Mouse (Mus musculus) left cerebral cortex, postnatal 4 days (tissue): ENCODE data around the gene Prx. TPM values are rescaled to one million over a fixed set of nuclear protein-coding genes. Genes with fewer than 3 reads are reported as not detected.
A peak's percentile ranks its signal among the peaks of the same experiment; 100 is the strongest.

Source experiments
- DNase-seq: peaks from one replicate; pipeline ENCODE4 v3.0.0-alpha.2; 2022
- intact Hi-C: fragments of 180-260 bp; cut with DNase I; formaldehyde crosslinking; loops from one replicate; pipeline ENCODE4 v1.15.1; 2025
- total RNA-seq, 2 experiments: library from RNA; stranded (reverse); gene quantifications; 2 replicates each; pipeline ENCODE4 v1.2.3; 2021

The Prx gene
- total RNA-seq, 2 experiments from 2014 or later = 2.6 to 2.7 TPM

DNA sequence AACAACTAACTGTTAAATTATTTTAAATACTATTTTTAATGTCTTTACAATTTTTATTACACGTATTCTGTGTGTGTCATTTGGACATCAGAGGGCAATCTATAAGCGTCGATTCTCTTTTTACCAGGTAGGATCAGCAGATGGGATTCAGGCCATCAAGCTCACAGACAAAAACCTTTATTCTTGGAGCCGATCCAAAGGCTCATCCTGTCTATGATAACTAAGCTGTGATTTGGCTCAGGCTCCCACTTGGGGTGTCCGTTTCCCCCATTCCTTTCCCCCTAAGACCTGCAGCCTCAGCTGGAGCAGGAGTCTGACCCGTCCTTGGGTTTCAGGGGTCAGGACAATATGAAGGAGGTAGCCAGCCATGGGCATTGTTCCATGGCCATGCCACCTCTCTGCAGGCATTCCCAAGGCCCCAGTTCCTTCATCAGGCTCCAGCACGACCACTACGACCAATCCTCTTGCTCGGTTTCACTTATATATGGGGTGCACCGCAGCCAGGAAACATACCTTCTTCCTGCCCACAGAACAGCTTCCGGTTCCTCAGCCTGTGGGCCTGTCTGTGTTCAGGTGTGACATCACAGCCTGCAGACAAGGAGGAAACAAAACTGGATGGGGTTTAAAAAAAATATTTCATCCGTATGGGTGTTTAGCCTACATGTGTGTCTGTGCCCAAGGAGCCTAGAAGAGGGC, 45.7 kb downstream of the Prx start:
- intact Hi-C loops = no loop called here
- DNase-seq = no peak

DNA sequence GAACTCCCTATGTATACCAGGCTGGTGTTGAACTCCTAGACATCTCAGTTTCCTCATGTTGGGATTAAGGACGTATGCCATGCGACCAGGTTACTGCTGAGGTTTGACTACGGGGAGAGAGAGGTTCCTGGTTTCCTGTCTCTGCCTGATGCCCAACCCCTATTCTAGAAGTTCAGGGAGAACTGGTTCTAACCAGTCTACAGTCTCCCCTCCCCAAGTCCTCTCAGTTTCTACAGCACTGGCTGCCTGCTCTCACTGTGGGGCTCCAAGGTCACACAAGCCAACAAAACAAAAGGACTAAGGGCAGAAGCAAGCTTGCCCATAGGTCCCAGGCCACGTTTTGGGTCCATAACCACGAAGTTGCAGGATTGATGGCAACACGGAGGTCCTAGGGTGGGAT, 50.5 kb downstream of the Prx start:
- DNase-seq = no peak
- intact Hi-C loops = no loop called here

DNA sequence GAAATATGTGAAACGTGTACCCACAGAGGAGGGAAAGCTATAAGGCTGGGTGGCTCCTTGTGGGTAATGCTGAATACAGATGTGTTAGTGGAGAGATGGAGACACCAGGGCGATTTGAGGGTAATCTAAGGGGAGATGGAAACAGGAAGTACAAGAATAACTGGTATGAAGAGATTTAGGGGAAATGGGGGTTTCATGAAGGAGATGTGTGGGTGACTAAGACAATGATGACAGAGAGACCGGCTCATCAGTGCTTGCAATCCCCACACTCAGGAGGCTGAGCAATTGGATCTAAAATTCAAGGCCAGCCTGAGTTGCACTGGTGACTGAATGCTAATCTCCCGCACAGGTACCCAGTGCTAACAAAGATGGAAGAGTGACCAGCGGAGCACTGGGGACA, 52.9 kb downstream of the Prx start:
- intact Hi-C loops = no loop called here

DNA sequence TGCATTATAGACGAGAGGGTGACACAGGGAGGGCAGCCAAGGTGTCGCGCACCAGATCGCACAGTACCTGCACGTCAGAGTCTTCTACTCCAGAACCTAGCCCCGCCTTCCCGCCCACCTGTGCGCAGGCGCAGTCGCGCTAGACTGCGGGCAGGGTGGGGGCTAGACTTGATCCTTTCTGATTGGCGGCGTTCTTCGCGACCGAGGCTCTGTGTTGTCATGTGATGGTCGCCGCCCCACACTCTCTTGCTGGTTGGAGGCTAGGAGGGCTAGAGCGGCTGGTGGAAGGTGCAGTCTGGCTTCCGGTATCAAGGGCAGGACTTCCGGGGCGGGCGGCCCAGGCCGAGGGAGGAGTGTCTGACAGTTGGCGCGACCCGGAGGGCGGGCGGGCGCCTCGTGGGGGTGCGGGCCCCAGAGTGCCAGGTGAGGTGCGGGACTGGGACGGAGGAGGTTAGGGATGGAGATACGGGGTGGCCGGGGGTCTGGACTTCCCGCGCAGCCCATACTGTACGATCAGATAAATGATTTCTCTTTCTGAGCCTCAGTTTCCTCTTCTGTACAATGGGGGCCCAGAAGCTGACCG, 53.9 kb downstream of the Prx start, which contains the start of the genes Pld3 and 2310022A10Rik:
Pld3 (minus strand) TSS at position 288 of the 583 bp plus-strand sequence.
2310022A10Rik (plus strand) TSS at position 303 of the 583 bp plus-strand sequence.
- intact Hi-C loops = no loop called here
- DNase-seq = peak; percentile 96

More for the DNA sequence above, 52.9 kb downstream of the Prx start:
- no peak for DNase-seq

DNA sequence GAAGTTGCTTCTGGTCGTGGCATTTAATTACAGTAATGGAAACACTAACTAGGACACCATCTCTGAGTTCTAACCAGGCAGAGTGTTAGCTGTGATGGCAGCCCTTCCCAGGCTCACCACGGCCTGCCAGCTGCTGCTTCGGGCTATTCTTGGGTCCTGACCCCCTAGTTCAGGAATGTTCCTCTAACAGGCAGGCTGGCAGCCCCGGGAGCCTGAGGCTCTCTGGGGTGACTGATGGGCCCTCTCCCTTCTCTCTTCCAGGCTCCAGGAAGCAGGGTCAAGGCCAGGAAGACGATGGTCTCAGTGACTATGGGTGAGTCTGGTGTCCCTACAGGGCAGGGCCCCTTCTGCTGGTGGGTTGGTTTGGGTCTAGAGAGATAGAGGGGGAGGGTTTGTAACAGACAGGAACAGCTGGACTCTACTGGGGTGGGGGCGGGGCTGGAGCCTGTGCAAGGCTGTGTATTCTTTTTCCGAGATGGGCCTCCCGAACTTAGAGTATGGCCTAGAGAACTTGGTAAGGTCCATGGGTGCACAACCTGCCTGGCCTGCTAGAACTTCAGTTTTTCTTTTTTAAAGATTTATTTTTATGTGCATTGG, 61.3 kb downstream of the Prx start:
- intact Hi-C loops = no loop called here
- no peak for DNase-seq

DNA sequence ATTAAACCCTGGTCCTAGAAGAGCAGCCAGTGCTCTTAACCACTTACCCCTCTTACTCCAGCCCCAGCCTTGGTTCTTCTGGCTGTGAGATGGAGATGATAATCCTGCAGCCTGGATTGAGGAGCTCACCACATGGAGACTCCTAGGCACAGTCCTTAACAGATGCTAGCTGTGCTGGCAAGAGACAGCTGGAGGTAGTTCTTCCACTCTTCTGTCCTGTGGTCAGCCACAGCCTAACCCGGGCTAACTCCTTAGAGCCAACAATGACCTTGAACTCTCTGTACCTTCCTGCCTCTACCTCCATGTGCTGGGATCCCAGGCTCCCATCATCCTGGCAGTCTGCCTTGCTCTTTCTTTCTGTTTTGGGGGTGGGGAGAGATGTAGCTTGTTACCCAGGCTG, 61.9 kb downstream of the Prx start:
- DNase-seq = no peak
- intact Hi-C loops = no loop called here

Other genes starting within 250 kb of the Prx start
- 100 to 1,000 TPM; 101 to 104 TPM for gene Numbl, start 240.9 kb upstream of the Prx start, total RNA-seq
- gene Ltbp4, start 161.6 kb upstream of the Prx start, total RNA-seq = 10 to 100 TPM; 41.9 to 52.7 TPM
- gene Shkbp1, start 143.3 kb upstream of the Prx start, total RNA-seq = 10 to 100 TPM; 47.2 to 52.4 TPM
- gene Gm20479, start 141.9 kb upstream of the Prx start, total RNA-seq = not detected
- gene Sptbn4, start 51.6 kb upstream of the Prx start, total RNA-seq = 10 to 100 TPM; 75.3 to 82.5 TPM
- gene Blvrb, start 51.3 kb upstream of the Prx start, total RNA-seq = 10 to 100 TPM in 1 of 2 experiments, 1 to 10 TPM in 1; 9.7 to 12.2 TPM
- 1 to 10 TPM; 3.1 to 3.2 TPM for gene Sertad3, start 25.6 kb upstream of the Prx start, total RNA-seq
- gene Sertad1, start 12.4 kb upstream of the Prx start, total RNA-seq = 1 to 10 TPM; 3.3 to 3.5 TPM
- 1 to 10 TPM in 1 of 2 experiments, under 1 TPM in 1; 0.40 to 1.1 TPM for gene Hipk4, start 23.9 kb downstream of the Prx start, total RNA-seq
- gene Pld3, start 53.9 kb downstream of the Prx start, total RNA-seq = 100 to 1,000 TPM; 175 to 222 TPM
- gene 2310022A10Rik, start 53.9 kb downstream of the Prx start, total RNA-seq = 10 to 100 TPM; 27.4 to 33.1 TPM
- 10 to 100 TPM; 68.1 to 72.0 TPM for gene Akt2, start 92.2 kb downstream of the Prx start, total RNA-seq
- 10 to 100 TPM; 80.0 to 91.0 TPM for gene Ttc9b, start 154.6 kb downstream of the Prx start, total RNA-seq
- gene Map3k10, start 175.3 kb downstream of the Prx start, total RNA-seq = 100 to 1,000 TPM; 162 to 170 TPM
- gene Zfp607b, start 190.0 kb downstream of the Prx start, total RNA-seq = 10 to 100 TPM; 10.1 to 11.4 TPM
- gene Zfp60, start 232.1 kb downstream of the Prx start, total RNA-seq = 10 to 100 TPM; 55.0 to 65.2 TPM